Mouse (Mus musculus) cerebellum, postnatal 14 days (tissue): Measurements from ENCODE around the gene Tex36.

Source experiments
- DNase-seq, 2 experiments: peaks; one replicate each; pipeline ENCODE4 v3.0.0; 2021; ENCODE audit warnings: mixed read lengths in 2 of 2

The Tex36 gene

DNA sequence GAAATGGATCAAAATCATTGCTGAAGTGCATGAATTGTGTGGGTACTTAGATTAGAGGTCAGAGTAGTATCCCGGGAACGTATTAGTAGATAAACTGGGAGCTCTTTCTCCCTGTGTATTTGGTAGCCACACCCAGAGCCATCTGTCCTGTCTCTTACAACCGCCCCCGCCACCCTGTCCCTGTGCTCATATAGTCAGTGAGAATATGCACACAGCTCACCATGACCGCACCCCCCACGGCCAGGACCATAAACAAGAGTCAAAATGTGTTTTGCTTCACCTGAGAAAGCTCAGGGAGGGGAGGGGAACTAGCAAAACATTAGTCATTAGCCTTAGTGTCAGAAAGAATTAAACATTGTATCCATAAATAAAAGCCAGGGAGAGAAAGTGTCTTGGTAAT is 18.7 kb downstream of the Tex36 start:
- no peak for DNase-seq

DNA sequence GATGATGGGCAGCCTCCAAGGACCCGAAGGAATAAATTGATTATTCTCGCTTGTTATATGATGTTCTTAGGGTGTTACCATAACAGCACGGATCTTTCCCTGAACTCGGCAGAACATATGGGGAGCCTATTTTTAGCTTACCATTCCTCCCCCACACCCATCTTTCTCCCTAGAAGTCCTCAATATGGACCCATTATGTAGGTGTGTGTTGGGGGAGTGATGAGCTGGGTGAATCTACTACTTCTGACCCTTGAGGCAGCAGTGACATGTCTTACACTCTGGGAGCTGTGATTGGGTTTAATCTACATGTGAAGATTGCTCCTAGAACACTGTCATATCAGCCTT is 21.7 kb downstream of the Tex36 start:
- DNase-seq, result no peak

DNA sequence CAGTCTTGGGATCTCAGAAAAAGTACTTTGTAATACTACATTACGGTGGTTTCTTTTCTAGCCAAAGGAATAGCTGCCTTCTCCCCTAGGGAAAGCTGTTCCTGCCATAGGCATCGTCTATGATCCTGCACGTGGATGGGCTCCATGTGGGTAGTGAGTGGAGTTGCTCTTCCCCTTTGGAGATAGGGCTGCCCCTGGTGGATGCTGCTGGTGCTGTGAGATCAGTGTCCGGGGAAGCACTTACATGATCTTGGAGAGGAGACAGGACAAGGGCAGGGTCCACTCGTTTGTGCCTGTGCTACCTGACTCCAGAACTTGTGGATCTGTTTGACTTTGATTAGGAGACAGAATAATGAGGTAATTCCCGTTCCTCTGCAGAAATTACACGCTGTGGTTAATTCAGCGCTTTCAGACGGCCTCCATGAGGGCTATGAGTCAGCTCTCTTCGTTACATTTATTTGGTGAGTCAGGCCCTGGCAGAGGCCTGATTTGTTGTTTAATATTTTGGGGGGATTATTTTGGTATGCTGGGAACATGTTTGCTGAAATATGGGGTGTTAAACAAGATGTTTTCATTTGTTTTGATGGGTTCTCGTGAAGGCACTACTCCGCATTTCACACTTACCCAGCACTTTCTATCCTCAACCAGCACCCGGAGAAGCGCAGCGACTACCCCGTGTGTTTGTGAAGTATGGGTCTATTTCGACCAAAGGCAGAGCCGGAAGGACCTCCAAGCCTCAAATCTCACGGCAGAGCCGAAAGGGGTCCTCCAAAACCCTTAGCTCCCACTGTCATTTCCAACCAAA is 22.3 kb downstream of the Tex36 start:
- DNase-seq, result peak in 1 of 2 experiments; percentile 35

DNA sequence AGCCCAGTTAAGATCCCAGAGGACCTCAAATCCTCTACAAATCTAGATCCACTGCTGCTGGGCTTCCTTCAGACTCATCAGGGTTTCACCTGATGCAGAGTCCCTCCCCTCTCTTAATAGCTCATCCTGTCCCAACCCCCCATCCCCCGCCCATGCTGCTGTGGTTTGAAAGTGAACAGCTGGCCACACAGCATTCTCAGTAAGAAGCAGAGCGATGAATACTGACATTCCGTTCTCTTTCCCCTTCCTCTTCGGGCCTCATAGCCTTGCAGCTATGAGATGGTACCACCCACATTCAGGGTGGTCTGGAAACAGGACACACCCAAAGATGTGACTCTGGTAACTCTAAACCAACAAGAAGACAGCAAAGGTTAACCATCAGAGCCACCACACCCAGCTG is 25.1 kb downstream of the Tex36 start:
- no peak for DNase-seq

DNA sequence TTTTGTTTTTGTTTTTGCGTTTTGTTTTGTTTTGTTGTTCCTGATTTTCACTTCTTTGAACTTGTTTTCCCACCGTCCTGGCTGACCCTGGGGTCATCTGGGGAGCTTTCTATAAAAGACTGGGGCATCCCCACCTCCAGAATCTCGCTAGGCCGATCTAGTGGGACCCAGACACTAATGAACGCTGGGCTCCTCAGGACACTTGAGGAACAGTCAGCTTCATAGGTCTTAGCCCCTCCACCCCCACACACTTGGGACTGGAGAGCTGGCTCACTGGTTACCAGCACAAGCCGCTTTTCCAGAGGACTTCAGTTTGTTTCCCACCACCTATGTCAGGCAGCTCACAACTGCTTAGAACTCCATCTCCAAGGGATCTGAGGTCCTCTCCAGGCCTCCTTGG is 25.7 kb downstream of the Tex36 start:
- DNase-seq, result no peak

DNA sequence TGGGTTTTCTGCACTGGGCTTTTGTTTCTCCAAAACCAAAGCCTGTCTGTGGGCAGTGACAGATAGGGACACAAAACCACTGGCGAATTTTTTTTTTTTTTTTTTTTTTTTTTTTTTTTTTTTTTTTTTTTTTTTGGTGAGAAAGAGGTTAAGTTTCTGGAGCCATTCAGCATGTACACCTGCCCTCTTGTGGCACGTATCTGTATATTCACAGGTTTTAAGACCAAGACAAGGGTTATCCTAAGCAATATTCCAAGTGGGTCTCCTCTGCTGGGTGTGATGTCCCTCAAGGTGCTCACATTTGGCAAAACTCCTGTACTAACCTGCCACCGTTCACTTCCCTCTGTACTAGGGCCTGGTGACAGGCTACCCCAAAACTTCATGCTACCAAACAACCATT is 30.0 kb downstream of the Tex36 start:
- peak; percentile 62 to 65 for DNase-seq

DNA sequence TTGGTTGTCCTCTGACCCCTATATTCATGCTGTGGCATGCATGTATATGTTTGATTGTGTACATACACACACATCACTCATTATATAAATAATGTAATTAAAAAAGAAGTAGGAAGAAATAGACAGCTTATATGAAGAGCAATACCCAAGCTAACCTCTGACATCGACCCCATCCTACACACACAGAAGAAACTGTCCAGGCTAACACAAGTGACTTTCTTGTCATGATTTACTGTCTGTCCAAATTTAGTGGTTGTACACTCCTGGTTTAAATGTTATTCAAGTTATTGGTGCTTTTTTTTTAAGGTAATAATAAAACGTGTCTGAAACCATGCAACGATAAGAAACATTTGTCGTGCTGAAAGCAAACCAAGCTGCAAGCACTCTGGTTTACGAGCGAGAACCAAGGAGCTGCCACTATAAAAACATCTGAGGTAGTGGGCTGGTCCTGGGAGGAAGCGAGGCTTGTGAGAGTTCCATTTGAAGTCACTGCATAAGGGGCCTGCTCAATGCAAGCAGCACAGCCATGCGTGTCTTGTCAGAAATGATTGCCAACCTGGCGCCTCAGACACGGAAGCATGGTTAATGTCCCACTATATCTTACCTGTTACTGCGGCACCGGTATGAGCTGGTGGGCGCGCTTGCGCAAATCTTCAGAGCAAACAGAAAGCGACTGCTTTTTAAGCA is 32.6 kb downstream of the Tex36 start:
- no peak for DNase-seq

DNA sequence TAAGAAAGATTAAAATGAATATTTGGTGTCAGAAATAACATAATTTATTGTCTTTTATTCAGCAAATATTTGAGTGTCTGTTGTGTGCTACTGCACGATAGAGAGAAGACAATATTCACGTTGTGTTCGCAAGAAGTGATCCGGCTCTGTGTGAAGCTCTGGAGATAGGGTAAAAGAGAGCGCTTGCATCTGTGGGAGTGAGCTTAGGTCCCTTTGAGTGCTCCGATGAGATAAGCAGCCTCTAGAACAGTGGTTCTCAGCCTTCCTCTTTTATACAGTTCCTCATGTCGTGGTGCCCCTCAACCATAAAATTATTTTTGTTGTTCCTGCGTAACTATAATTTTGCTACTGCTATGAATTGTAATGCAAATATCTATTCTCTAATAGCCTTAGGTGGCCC is 37.4 kb downstream of the Tex36 start:
- no peak for DNase-seq

DNA sequence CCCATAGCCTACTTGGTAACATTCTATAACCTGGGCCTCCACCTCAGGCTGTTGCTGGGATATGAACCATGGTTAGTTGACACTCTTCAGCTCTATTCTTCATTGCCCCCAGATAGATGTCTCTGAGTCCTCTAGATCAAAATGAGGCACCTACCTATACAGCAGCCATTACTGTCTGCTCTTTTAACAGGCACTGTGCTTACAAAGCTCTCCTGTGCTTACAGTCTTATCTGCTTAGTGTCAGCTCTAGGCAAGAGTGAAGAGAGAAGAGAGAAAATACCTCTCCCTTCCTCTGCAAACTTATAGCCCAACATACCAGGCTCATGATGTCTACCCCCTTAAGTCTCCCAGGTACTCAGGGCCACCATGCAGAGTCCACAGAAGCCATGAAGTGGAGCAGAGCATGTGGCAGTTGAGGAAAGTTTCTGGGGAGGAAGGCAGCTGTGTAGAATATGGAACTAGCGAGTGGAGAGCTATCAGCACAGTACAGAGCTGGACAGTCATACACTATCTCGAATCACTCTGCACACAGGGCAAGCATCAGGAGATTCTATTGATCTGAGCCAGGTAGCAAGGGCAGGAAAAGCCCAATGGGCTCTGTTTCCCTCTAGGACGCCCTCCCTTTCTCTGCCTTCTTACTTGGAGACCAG is 38.7 kb downstream of the Tex36 start:
- DNase-seq, result no peak

DNA sequence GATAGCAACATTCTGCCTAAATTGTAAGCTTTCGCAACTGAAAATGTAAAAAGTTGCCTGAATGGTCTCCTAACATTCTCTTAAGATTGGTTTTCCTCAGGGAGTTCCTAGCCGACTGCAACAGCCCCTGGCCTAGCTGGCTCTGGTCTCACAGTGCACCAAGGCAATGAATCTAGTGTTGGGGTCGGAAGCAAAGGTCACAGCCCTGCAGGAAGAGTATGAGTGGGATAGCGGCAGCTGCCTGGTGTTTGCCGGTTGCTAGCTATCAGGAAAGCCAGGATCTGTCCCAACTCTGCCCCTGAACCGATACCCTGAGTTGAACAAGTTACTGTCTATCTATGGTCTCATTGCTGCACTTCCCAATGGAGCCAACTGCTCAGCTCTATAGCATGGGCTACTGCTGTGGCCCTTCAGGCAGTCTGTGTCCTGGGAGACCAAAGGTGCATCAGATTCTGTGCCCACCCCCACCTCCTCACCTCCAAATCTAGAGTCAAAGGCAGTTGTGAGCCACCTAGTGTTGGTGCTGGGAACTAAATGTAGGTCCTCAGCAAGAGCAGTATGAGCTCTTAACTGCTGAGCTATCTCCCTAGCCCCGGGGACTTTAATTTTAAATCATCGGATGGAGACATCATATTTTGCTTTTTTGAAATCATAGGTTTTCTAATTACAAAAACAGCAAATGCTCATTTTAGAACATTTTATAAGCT is 46.0 kb downstream of the Tex36 start:
- peak; percentile 58 to 66 for DNase-seq

DNA sequence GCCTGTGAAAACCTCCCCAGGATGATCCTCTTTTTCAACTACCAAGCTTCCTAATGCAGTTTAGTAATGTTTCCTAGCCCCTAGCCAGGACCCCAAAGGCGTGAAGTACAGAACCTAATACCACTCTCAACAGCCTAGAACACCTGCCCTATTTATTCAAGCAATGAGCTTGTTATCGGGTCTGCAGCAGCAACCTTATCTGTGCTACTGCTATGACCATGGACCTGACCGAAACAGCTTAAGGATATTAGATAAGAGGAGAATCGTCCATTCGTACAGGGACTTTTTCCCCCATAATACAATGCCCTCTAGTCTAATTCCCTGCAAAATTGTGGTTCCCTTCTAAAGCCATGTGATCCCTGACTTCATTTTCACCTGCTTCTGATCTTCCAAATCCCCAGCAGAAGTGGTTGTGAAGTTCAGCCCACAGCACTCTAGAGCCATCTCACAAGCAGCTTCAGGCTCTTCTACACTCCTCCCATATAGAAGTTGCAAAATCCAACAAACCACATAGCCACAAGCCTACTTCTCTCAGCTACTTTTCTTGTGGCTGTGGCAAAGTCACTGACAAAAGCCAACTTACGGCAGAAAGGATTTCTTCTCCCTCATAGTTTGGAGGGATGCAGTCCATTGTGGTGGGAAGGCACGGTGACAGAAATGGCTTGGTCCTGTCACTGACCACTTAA is 49.5 kb downstream of the Tex36 start:
- no peak for DNase-seq

DNA sequence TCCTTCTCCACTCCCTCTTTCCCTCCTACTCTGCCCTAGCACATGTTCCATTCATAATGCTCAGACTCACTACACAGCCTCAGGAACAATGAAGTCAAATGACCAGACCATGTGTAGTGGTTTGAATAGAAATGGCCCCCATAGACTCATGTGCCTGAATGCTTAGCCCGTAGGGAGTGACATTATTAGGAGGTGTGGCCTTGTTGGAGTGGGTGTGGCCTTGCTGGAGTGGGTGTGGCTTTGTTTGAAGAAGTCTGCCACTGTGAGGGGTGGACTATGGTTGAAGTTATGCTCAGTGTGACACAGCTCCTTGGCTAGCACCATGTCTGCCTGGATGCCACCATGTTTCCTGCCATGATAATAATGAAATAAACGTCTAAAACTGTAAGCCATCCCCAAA is 51.0 kb downstream of the Tex36 start:
- DNase-seq, result no peak

DNA sequence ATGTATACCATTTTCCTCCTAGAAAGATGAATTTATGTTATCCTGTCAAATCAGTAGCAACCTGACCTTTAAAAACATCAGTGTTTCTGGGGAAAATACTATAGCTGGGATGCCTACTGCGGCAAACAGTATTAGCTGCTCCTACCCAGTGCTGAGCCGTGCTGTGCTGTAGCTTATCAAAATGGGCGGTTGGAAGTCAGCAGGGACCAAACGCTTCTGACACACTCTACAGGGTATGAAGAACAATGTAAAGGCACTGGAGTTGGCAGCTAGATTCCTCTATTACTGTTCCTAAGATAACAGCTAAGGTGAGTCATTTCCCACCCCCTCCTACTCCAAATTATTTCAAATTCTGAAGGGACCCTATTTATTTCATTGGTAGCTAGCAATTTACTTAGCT is 53.5 kb downstream of the Tex36 start:
- no peak for DNase-seq

DNA sequence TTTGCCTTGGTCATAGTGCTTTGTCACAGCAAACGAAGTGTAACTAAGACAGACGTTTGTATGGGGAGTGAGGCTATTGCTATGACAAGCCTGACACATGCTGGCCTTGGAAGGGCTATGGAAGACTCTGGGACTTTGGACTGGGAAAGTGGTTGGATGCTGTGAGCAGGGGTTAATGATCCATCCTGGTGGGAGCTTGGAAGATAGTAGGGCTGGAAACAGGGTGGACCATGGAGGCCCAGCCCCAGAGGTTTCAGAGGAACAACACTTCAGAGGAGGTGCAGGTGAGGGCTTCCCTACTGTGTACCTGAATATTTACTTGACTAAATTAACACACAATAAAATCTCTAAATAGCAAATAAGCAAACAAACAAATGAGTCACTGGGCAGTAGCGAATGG is 56.3 kb downstream of the Tex36 start:
- DNase-seq, result no peak

DNA sequence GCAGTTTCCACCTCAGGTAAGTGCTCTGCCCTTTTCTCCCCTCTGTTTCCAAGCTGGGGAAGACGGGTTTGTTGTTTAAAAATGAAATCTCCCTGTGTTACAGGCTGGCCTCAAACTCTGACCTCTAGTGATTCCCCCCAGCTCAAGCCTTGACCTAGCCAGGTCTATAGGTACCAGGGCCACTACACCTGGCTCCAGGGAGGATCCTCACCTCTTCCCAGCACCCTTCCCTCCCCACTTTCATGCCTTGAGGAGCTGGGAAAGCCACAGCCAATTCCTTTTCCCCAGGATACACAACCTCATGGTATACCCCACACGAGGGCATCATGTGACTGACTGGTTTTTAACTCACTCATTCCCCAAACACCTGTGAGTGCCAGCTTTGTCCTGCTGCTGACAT is 57.0 kb downstream of the Tex36 start:
- no peak for DNase-seq

DNA sequence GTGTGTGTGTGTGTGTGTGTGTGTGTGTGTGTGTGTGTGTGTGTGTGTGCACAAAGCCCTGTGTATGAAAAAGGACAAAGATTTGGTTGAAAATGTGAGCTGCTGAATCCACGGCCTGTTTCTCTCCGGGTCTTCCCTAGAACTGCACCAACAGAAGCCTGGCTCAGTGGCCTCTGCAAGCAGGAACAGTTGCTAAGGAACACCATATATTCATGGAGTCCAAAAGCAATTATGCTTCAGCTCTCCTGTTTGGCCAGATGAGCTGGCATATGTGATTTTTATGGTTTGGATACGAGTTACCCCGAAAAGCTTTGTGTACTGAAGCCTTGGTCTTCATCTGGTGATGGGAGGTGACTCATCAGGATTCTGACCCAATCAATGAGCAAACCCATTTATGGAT is 58.8 kb downstream of the Tex36 start:
- no peak for DNase-seq

DNA sequence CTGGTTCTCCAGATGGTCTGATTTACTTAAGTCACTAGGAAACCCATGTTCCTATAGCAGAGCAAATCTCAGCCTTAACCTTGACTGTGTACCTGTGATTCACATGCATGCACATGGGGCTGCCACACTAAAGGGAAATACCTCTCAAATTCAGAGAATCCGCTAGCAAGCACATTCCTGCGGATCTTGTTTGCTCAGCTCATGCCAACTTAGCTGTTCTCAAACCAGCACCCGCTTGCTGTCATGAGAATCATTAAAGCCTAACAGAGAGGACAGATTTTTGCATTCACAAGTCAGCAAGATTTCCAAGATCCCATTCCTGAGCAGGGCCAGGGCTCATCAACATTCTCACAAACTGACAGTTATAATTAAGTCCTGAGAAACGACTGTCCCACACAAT is 64.6 kb downstream of the Tex36 start:
- peak in 1 of 2 experiments; percentile 20 for DNase-seq
